Mouse (Mus musculus) testis, postnatal 10 days (tissue): ENCODE data around the gene Chaf1a.

Experiments
- DNase-seq: peaks from one replicate; pipeline ENCODE4 v3.0.0; 2021; ENCODE audit warnings: low spot score

The Chaf1a gene

GRCm38 (mm10) chr17:56040030-56040856, at the start of gene Chaf1a:
Gene Chaf1a, plus strand, starts transcription at chr17:56040439.
- DNase-seq, result peak; percentile 96

- DNase-seq, result no peak
These were observed 44.2 kb upstream of the Chaf1a start for GRCm38 (mm10) chr17:55996007-55996406.

- peak; percentile 65 for DNase-seq
These were observed 40.3 kb upstream of the Chaf1a start for GRCm38 (mm10) chr17:55999794-56000499.

- DNase-seq, result no peak
These were observed 37.2 kb upstream of the Chaf1a start for GRCm38 (mm10) chr17:56003000-56003399.

- peak; percentile 78 for DNase-seq
These were observed 34.7 kb upstream of the Chaf1a start, which contains the start of the genes Stap2 and Mpnd for GRCm38 (mm10) chr17:56005415-56006061. Gene Stap2, minus strand, starts transcription at chr17:56005584. Gene Mpnd, plus strand, starts transcription at chr17:56005711.

- no peak for DNase-seq
These were observed 33.3 kb upstream of the Chaf1a start for GRCm38 (mm10) chr17:56006956-56007355.

- DNase-seq, result no peak
These were observed 32.5 kb upstream of the Chaf1a start for GRCm38 (mm10) chr17:56007444-56008355.

- peak; percentile 88 for DNase-seq
These were observed 31.7 kb upstream of the Chaf1a start for GRCm38 (mm10) chr17:56008356-56009087.

GRCm38 (mm10) chr17:56009088-56009961, 30.9 kb upstream of the Chaf1a start:
- peak; percentile 90 for DNase-seq

- DNase-seq, result no peak
These were observed 30.3 kb upstream of the Chaf1a start for GRCm38 (mm10) chr17:56009962-56010240.

- no peak for DNase-seq
These were observed 30.0 kb upstream of the Chaf1a start for GRCm38 (mm10) chr17:56010255-56010654.

GRCm38 (mm10) chr17:56010681-56011080, 29.6 kb upstream of the Chaf1a start:
- DNase-seq, result peak; percentile 93

GRCm38 (mm10) chr17:56011441-56011840, 28.8 kb upstream of the Chaf1a start:
- DNase-seq, result no peak

GRCm38 (mm10) chr17:56015293-56015692, 24.9 kb upstream of the Chaf1a start:
- DNase-seq, result no peak

GRCm38 (mm10) chr17:56016382-56016781, 23.9 kb upstream of the Chaf1a start:
- no peak for DNase-seq

GRCm38 (mm10) chr17:56016793-56017785, 23.1 kb upstream of the Chaf1a start:
- no peak for DNase-seq

- DNase-seq, result no peak
These were observed 22.4 kb upstream of the Chaf1a start for GRCm38 (mm10) chr17:56017848-56018247.

GRCm38 (mm10) chr17:56018347-56019131, 21.7 kb upstream of the Chaf1a start:
- DNase-seq, result peak; percentile 70
